Mouse (Mus musculus) testis, adult 2 months (tissue): ENCODE data around the gene Prkn.

ENCODE experiments used
- CTCF ChIP-seq: fragments of 200-500 bp; IDR thresholded peaks from 2 replicates; pipeline ENCODE4 v1.5.1; 2012; ENCODE audit warnings: low read depth, mild to moderate bottlenecking, inconsistent platforms, low read length, moderate library complexity; ENCODE audit not compliant: control insufficient read depth, insufficient read depth, insufficient replicate concordance
- POLR2A ChIP-seq: fragments of 200-500 bp; IDR thresholded peaks from 2 replicates; pipeline ENCODE4 v1.6.1; 2012; ENCODE audit warnings: low read depth, mild to moderate bottlenecking, inconsistent platforms, low read length, moderate library complexity; ENCODE audit not compliant: control insufficient read depth

GRCm38 (mm10) chr17:11960492-11960891 lies 1120.3 kb downstream of the Prkn start:
- no peak for TF ChIP-seq POLR2A
- no peak for TF ChIP-seq CTCF
